ENCODE assay signal across 9 mouse cellular contexts in genomic region chr2:71250841-71251240, GRCm38 (mm10).
DNase-seq lines count a peak whose midpoint lies in the region.
"Had no signal": no experiment of that assay in that cellular context is flagged by ENCODE, and none has a peak within 500 bp of the region (broad histone marks: within the 10 kb centered on the region; RNA-seq: fewer than 3 reads in every experiment).

No protein-coding gene starts in this region.

- peak; percentile 40 to 43 for DNase-seq in cerebellum, postnatal 10 days
- DNase-seq in cerebellum, postnatal 4 days (ENCODE audit: low spot score in 2 of 2) = no peak
- DNase-seq in kidney, adult 9 months = peak; percentile 61
- no peak for DNase-seq in kidney, adult 18-20 months
- peak; percentile 44 for DNase-seq in 3T3-L1 (ENCODE audit: low read depth, low spot score)
- peak; percentile 74 for DNase-seq in brain, adult 2 months (ENCODE audit: low read depth, low spot score)
- DNase-seq in spleen, postnatal 4 days (ENCODE audit: low spot score in 2 of 2) = no peak
- DNase-seq in thymus, postnatal 25 days = no peak
- DNase-seq: gastrocnemius, postnatal 36 days had no signal

Comparison
In these comparisons a context has a peak if more than half of its experiments do, and no peak if none do; other contexts are left out.
1. DNase-seq: peak in cerebellum, postnatal 10 days (2 of 2), kidney, adult 9 months (single experiment), 3T3-L1 (single experiment) and brain, adult 2 months (single experiment); none in cerebellum, postnatal 4 days (0 of 2), kidney, adult 18-20 months (single experiment), spleen, postnatal 4 days (0 of 2) and thymus, postnatal 25 days (single experiment).